Mouse (Mus musculus) liver, embryonic 14.5 days (tissue): ENCODE measurements around the gene Cd46.

Experiments
- CTCF ChIP-seq: IDR thresholded peaks from 2 replicates; pipeline ENCODE4 v1.5.1; 2016; ENCODE audit warnings: antibody characterized with exemption, low read depth, control low read depth
- EP300 ChIP-seq: IDR thresholded peaks from 2 replicates; pipeline ENCODE4 v1.6.1; 2016; ENCODE audit warnings: antibody characterized with exemption, low read depth

- TF ChIP-seq CTCF (no peak), EP300 (no peak)
Measured at GRCm38 (mm10) chr1:195003328-195003727, 88.7 kb downstream of the Cd46 start.
